Mouse (Mus musculus) limb, embryonic 14.5 days (tissue): ENCODE data around the gene Mpv17l2. TPM values are rescaled to one million over a fixed set of nuclear protein-coding genes. Genes with fewer than 3 reads are reported as not detected.

ENCODE experiments used
- ATAC-seq: fragments of 200-750 bp; cut with Nextera tagmentation; 2 replicates; pipeline ENCODE4 v1.8.0; 2017; ENCODE audit warnings: low read depth, moderate number of reproducible peaks, moderate TSS enrichment; ENCODE audit not compliant: low FRiP score
- DNase-seq: peaks from one replicate; pipeline ENCODE4 v3.0.0-alpha.2; 2015; ENCODE audit warnings: low spot score
- H3K27ac ChIP-seq: fragments of 300-500 bp; sonication (generic); replicated peaks from 2 replicates; pipeline ENCODE4 v1.5.1; 2014; ENCODE audit warnings: low read depth, mild to moderate bottlenecking, low read length, moderate library complexity, mixed read lengths
- H3K27me3 ChIP-seq: fragments of 300-500 bp; sonication (generic); 2 replicates; pipeline ENCODE4 v1.6.1; 2014; ENCODE audit warnings: low read length, mixed read lengths; ENCODE audit not compliant: control insufficient read depth, insufficient read depth
- H3K36me3 ChIP-seq: fragments of 300-500 bp; sonication (generic); 2 replicates; pipeline ENCODE4 v1.6.1; 2014; ENCODE audit warnings: mild to moderate bottlenecking, low read length, moderate library complexity, mixed read lengths; ENCODE audit not compliant: control insufficient read depth, insufficient read depth
- H3K4me1 ChIP-seq: fragments of 300-500 bp; sonication (generic); 2 replicates; pipeline ENCODE4 v1.6.1; 2014; ENCODE audit warnings: antibody characterized with exemption, low read length, mixed read lengths; ENCODE audit not compliant: control insufficient read depth, insufficient read depth
- H3K4me2 ChIP-seq: fragments of 300-500 bp; sonication (generic); replicated peaks from 2 replicates; pipeline ENCODE4 v1.6.1; 2014; ENCODE audit warnings: low read depth, mild to moderate bottlenecking, low read length, moderate library complexity; ENCODE audit not compliant: severe bottlenecking
- H3K4me3 ChIP-seq: fragments of 300-500 bp; sonication (generic); replicated peaks from 2 replicates; pipeline ENCODE4 v1.5.1; 2014; ENCODE audit warnings: low read length
- H3K9ac ChIP-seq: fragments of 300-500 bp; sonication (generic); 2 replicates; pipeline ENCODE4 v1.6.1; 2014; ENCODE audit warnings: mild to moderate bottlenecking, low read depth, low read length, moderate library complexity; ENCODE audit not compliant: severe bottlenecking
- H3K9me3 ChIP-seq: fragments of 300-500 bp; sonication (generic); 2 replicates; pipeline ENCODE4 v1.6.1; 2016; ENCODE audit warnings: low read length; ENCODE audit not compliant: control insufficient read depth
- POLR2A ChIP-seq: fragments of 200-500 bp; IDR thresholded peaks from 2 replicates; pipeline ENCODE4 v1.8.0; 2012; ENCODE audit warnings: inconsistent platforms, mild to moderate bottlenecking, moderate library complexity, borderline replicate concordance; ENCODE audit not compliant: insufficient read depth, insufficient read length; ENCODE audit errors: extremely low read depth
- WGBS: fragments of 180-500 bp; shearing (Covaris S2); extraction: QIAGEN DNeasy Blood & Tissue Kit; methylation state at CpG from one replicate; pipeline ENCODE4 v1.1.7; 2014; 5-methylcytosine and 5-hydroxymethylcytosine counted together
- microRNA-seq: library from miRNA; unstranded; fragments of <30 nt; microRNA quantifications from one replicate; pipeline ENCODE4, GENCODE M21; 2016
- polyA plus RNA-seq, 2 experiments: library from polyadenylated mRNA; depleted of rRNA in 1 of 2; stranded (reverse) in 1 of 2; unstranded in 1 of 2; fragments of >200 nt; fragmentation: Nextera tagmentation in 1 of 2; extraction: Ambion mirVana in 1 of 2; gene quantifications; 2 replicates each; pipeline versions ENCODE4 v1.2.1 to v1.2.3; 2012 to 2014

Mpv17l2 gene
- polyA plus RNA-seq, 2 experiments: 27.7 to 40.3 TPM

DNA sequence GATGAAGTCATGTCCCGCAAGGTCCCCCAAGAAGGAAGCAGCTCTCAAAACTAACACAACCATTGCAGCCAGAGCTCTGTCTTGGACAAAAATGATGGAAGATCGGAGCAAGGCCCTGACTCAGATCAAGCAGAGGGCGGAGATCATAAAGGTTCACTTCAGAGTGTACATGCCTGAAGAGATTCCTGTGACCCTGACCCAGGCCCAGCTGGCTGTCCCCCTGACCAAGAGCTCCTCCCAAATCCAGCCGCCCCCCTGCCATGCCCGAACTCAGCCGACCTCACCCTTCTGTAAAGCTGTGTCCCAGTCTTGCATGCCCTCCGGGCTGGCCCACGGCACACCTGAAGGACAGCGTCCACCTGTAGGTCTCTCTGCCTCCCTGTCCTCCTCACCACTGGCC lies 51.0 kb downstream of the Mpv17l2 start:
- Histone ChIP-seq H3K4me2 (no peak overlapping the region), H3K9ac (no peak overlapping the region), H3K9me3 (no peaks in the 10 kb centered on the region), H3K4me1 (no peaks in the 10 kb centered on the region), H3K36me3 (no peaks in the 10 kb centered on the region), H3K27me3 (no peaks in the 10 kb centered on the region), H3K27ac (no peak overlapping the region), H3K4me3 (no peak overlapping the region)
- WGBS: 88% methylated on average over 9 of the region's 9 CpGs
- no peak for DNase-seq
- TF ChIP-seq POLR2A: no peak
- no peak for ATAC-seq

Small RNA genes lying within 50 kb of the gene (microRNA-seq; reads per million reads assigned to microRNA genes)
- not detected for gene Mir7240

Other genes with a start within 250 kb of the Mpv17l2 start
- gene Fkbp8, start 233.2 kb downstream of the Mpv17l2 start, polyA plus RNA-seq (2012; rRNA removed): 363 and 431 TPM in 2 replicates
- 219 and 248 TPM in 2 replicates for gene Fkbp8, start 233.2 kb downstream of the Mpv17l2 start, polyA plus RNA-seq (2014; fragmentation: Nextera tagmentation; extraction: Ambion mirVana)
- 52.5 and 61.0 TPM in 2 replicates for gene Kxd1, start 233.0 kb downstream of the Mpv17l2 start, polyA plus RNA-seq (2012; rRNA removed)
- 60.3 and 61.7 TPM in 2 replicates for gene Kxd1, start 233.0 kb downstream of the Mpv17l2 start, polyA plus RNA-seq (2014; fragmentation: Nextera tagmentation; extraction: Ambion mirVana)
- gene Ell, start 221.5 kb downstream of the Mpv17l2 start, polyA plus RNA-seq (2012; rRNA removed): 30.3 and 35.3 TPM in 2 replicates
- gene Ell, start 221.5 kb downstream of the Mpv17l2 start, polyA plus RNA-seq (2014; fragmentation: Nextera tagmentation; extraction: Ambion mirVana): 20.2 and 22.4 TPM in 2 replicates
- 213 and 279 TPM in 2 replicates for gene Isyna1, start 166.6 kb downstream of the Mpv17l2 start, polyA plus RNA-seq (2012; rRNA removed)
- 94.4 and 103 TPM in 2 replicates for gene Isyna1, start 166.6 kb downstream of the Mpv17l2 start, polyA plus RNA-seq (2014; fragmentation: Nextera tagmentation; extraction: Ambion mirVana)
- 163 and 236 TPM in 2 replicates for gene Ssbp4, start 152.1 kb downstream of the Mpv17l2 start, polyA plus RNA-seq (2012; rRNA removed)
- gene Ssbp4, start 152.1 kb downstream of the Mpv17l2 start, polyA plus RNA-seq (2014; fragmentation: Nextera tagmentation; extraction: Ambion mirVana): 151 and 171 TPM in 2 replicates
- gene Lrrc25, start 144.8 kb downstream of the Mpv17l2 start, polyA plus RNA-seq (2012; rRNA removed): 3.5 and 4.5 TPM in 2 replicates
- gene Lrrc25, start 144.8 kb downstream of the Mpv17l2 start, polyA plus RNA-seq (2014; fragmentation: Nextera tagmentation; extraction: Ambion mirVana): 2.5 and 3.2 TPM in 2 replicates
- gene Gdf15, start 128.5 kb downstream of the Mpv17l2 start, polyA plus RNA-seq (2012; rRNA removed): 0.15 and 0.47 TPM in 2 replicates
- gene Gdf15, start 128.5 kb downstream of the Mpv17l2 start, polyA plus RNA-seq (2014; fragmentation: Nextera tagmentation; extraction: Ambion mirVana): 0.18 TPM in 1 of 2 replicates, not detected in the other
- gene Pgpep1, start 100.6 kb downstream of the Mpv17l2 start, polyA plus RNA-seq (2012; rRNA removed): 47.6 and 59.8 TPM in 2 replicates
- 64.1 and 68.7 TPM in 2 replicates for gene Pgpep1, start 100.6 kb downstream of the Mpv17l2 start, polyA plus RNA-seq (2014; fragmentation: Nextera tagmentation; extraction: Ambion mirVana)
- 172 and 182 TPM in 2 replicates for gene Lsm4, start 87.7 kb downstream of the Mpv17l2 start, polyA plus RNA-seq (2012; rRNA removed)
- 247 and 256 TPM in 2 replicates for gene Lsm4, start 87.7 kb downstream of the Mpv17l2 start, polyA plus RNA-seq (2014; fragmentation: Nextera tagmentation; extraction: Ambion mirVana)
- gene Jund, start 62.0 kb downstream of the Mpv17l2 start, polyA plus RNA-seq (2012; rRNA removed): 218 and 287 TPM in 2 replicates
- 115 and 119 TPM in 2 replicates for gene Jund, start 62.0 kb downstream of the Mpv17l2 start, polyA plus RNA-seq (2014; fragmentation: Nextera tagmentation; extraction: Ambion mirVana)
- 0.04 and 0.08 TPM in 2 replicates for gene Iqcn, start 57.5 kb downstream of the Mpv17l2 start, polyA plus RNA-seq (2012; rRNA removed)
- 0.10 TPM in 1 of 2 replicates, not detected in the other for gene Iqcn, start 57.5 kb downstream of the Mpv17l2 start, polyA plus RNA-seq (2014; fragmentation: Nextera tagmentation; extraction: Ambion mirVana)
- gene Gm3336, start 42.4 kb downstream of the Mpv17l2 start, polyA plus RNA-seq (2012; rRNA removed): not detected in 2 replicates
- gene Gm3336, start 42.4 kb downstream of the Mpv17l2 start, polyA plus RNA-seq (2014; fragmentation: Nextera tagmentation; extraction: Ambion mirVana): not detected in 2 replicates
- gene Pde4c, start 37.2 kb downstream of the Mpv17l2 start, polyA plus RNA-seq (2012; rRNA removed): 0.38 TPM in 2 replicates
- gene Pde4c, start 37.2 kb downstream of the Mpv17l2 start, polyA plus RNA-seq (2014; fragmentation: Nextera tagmentation; extraction: Ambion mirVana): not detected in 2 replicates
- gene Rab3a, start 6.3 kb downstream of the Mpv17l2 start, polyA plus RNA-seq (2012; rRNA removed): 27.2 and 36.6 TPM in 2 replicates
- gene Rab3a, start 6.3 kb downstream of the Mpv17l2 start, polyA plus RNA-seq (2014; fragmentation: Nextera tagmentation; extraction: Ambion mirVana): 19.8 and 20.1 TPM in 2 replicates
- 111 and 137 TPM in 2 replicates for gene Pik3r2, start 15.8 kb upstream of the Mpv17l2 start, polyA plus RNA-seq (2012; rRNA removed)
- gene Pik3r2, start 15.8 kb upstream of the Mpv17l2 start, polyA plus RNA-seq (2014; fragmentation: Nextera tagmentation; extraction: Ambion mirVana): 73.5 and 74.7 TPM in 2 replicates
- gene Mast3, start 44.1 kb upstream of the Mpv17l2 start, polyA plus RNA-seq (2012; rRNA removed): 37.2 and 57.8 TPM in 2 replicates
- gene Mast3, start 44.1 kb upstream of the Mpv17l2 start, polyA plus RNA-seq (2014; fragmentation: Nextera tagmentation; extraction: Ambion mirVana): 14.4 and 16.2 TPM in 2 replicates
- 0.04 and 0.13 TPM in 2 replicates for gene Il12rb1, start 47.5 kb upstream of the Mpv17l2 start, polyA plus RNA-seq (2012; rRNA removed)
- 0.21 TPM in 1 of 2 replicates, not detected in the other for gene Il12rb1, start 47.5 kb upstream of the Mpv17l2 start, polyA plus RNA-seq (2014; fragmentation: Nextera tagmentation; extraction: Ambion mirVana)
- gene Arrdc2, start 78.8 kb upstream of the Mpv17l2 start, polyA plus RNA-seq (2012; rRNA removed): 21.5 and 36.9 TPM in 2 replicates
- 6.1 and 8.6 TPM in 2 replicates for gene Arrdc2, start 78.8 kb upstream of the Mpv17l2 start, polyA plus RNA-seq (2014; fragmentation: Nextera tagmentation; extraction: Ambion mirVana)
- gene Kcnn1, start 102.3 kb upstream of the Mpv17l2 start, polyA plus RNA-seq (2012; rRNA removed): 9.1 and 11.2 TPM in 2 replicates
- 2.5 and 3.0 TPM in 2 replicates for gene Kcnn1, start 102.3 kb upstream of the Mpv17l2 start, polyA plus RNA-seq (2014; fragmentation: Nextera tagmentation; extraction: Ambion mirVana)
- 49.2 and 58.9 TPM in 2 replicates for gene Ccdc124, start 113.0 kb upstream of the Mpv17l2 start, polyA plus RNA-seq (2012; rRNA removed)
- gene Ccdc124, start 113.0 kb upstream of the Mpv17l2 start, polyA plus RNA-seq (2014; fragmentation: Nextera tagmentation; extraction: Ambion mirVana): 96.2 and 97.2 TPM in 2 replicates
- gene Slc5a5, start 131.8 kb upstream of the Mpv17l2 start, polyA plus RNA-seq (2012; rRNA removed): 1.4 and 1.9 TPM in 2 replicates
- 0.19 and 0.83 TPM in 2 replicates for gene Slc5a5, start 131.8 kb upstream of the Mpv17l2 start, polyA plus RNA-seq (2014; fragmentation: Nextera tagmentation; extraction: Ambion mirVana)
- gene Rpl18a, start 136.5 kb upstream of the Mpv17l2 start, polyA plus RNA-seq (2012; rRNA removed): 5,343 and 6,042 TPM in 2 replicates
- gene Rpl18a, start 136.5 kb upstream of the Mpv17l2 start, polyA plus RNA-seq (2014; fragmentation: Nextera tagmentation; extraction: Ambion mirVana): 5,732 and 5,809 TPM in 2 replicates
- gene Map1s, start 145.0 kb upstream of the Mpv17l2 start, polyA plus RNA-seq (2012; rRNA removed): 63.7 and 96.8 TPM in 2 replicates
- gene Map1s, start 145.0 kb upstream of the Mpv17l2 start, polyA plus RNA-seq (2014; fragmentation: Nextera tagmentation; extraction: Ambion mirVana): 45.6 and 47.6 TPM in 2 replicates